Mouse (Mus musculus) layer of hippocampus, adult 18-20 months (tissue): Measurements from ENCODE around the gene Zswim3. TPM values are rescaled to one million over a fixed set of nuclear protein-coding genes. Genes with fewer than 3 reads are reported as not detected.
"Not testable (repeated sequence)": the region's sequence is repeated elsewhere in the genome, so short reads cannot be mapped to it uniquely, and the experiment has no call there.

ENCODE experiments used
- DNase-seq, 2 experiments: peaks; one replicate each; pipeline ENCODE4 v3.0.0; 2022; ENCODE audit warnings: low spot score in 2 of 2
- total RNA-seq, 2 experiments: library from RNA; stranded (reverse); gene quantifications; 2 replicates each; pipeline ENCODE4 v1.2.3; 2021

Gene Zswim3
- total RNA-seq, 2 experiments from 2014 or later = 9.1 to 9.3 TPM

DNA sequence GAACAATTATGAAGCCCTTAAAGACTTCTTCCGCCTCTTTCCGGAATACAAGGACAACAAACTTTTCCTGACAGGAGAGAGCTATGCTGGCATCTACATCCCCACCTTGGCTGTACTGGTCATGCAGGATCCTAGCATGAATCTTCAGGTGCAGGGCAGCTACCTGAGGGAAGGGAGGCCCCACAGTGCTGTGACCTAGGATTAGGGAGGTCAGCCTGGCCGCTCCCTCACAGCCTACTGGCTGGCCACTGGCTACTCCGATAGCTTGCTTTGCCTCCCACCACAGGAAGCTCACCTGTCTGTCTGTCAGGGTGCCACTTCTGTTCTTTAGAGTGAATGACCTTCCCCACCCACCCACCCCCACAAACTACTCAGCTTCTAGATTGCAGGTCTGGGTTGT lies 30.3 kb downstream of the Zswim3 start:
- DNase-seq = no peak

- no peak for DNase-seq
Observed at GRCm38 (mm10) chr2:164845782-164846181, 40.9 kb downstream of the Zswim3 start.

DNA sequence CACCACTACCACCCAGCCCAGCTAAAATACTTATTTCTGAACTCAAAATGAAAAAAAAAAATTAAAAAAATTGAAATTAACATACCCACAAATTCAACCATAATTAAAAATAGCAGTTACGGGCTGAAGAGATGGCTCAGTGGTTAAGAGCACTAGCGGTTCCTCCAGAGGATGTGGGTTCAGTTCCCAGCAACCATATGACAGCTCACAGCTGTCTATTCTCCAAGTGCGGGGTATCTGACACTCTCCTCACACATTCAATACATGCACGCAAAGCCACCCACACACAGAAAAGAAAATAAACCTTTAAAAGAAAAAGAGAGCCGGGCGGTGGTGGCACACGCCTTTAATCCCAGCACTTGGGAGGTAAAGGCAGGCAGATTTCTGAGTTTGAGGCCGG lies 45.2 kb downstream of the Zswim3 start:
- DNase-seq = no peak

DNA sequence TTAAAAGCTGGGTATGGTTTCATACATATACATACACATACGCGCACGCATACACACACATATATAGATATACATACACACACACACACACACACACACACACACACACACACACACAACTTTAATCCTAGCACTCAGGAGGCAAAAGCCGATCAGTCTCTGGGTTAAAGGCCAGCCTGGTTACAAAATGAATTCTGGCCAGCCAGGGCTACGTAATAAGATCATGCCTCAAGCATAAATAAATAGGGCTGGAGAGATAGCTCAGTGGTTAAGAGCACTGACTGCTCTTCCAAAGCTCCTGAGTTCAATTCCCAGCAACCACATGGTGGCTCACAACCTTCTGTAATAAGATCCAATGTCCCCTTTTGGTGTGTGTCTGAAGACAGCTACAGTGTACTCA lies 50.7 kb downstream of the Zswim3 start:
- not testable (repeated sequence) for DNase-seq

DNA sequence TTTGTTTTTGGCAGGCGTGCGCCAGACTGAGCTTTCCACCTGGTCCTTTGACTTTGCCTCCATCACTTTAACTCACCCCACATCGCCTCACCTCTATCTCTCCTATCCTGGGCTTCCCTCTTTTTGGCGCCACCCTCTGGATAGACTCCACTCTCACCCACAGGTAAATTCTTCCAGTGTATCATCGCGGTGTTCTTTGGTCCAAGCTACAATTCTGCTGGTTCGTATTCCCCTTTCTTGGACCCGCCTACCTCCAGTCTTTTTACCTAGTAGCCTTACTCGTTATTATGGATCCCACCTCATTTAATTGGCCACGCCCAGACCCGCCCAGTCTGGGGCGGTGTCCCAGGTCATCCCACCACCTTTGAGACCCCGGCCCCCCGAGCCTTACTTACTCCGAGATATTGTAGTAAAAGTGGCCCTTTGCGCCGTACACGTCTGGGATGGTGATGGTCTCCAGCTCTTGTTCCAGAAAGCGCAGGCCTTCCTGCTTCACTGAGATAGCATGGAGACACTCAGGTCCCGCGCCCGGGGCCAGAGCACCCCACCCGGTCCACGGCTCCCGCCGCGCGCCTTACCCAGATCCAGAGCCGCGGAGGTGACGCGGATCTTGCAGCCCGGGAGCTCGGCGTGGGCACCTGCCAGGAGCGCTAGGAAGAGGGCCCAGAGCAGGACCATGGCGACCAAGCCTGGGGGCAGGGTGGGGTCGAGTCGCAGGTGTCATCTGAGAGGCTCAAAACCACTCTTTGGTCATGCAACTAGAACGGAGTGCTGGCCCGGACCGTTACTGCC lies 51.6 kb downstream of the Zswim3 start:
- DNase-seq = no peak

DNA sequence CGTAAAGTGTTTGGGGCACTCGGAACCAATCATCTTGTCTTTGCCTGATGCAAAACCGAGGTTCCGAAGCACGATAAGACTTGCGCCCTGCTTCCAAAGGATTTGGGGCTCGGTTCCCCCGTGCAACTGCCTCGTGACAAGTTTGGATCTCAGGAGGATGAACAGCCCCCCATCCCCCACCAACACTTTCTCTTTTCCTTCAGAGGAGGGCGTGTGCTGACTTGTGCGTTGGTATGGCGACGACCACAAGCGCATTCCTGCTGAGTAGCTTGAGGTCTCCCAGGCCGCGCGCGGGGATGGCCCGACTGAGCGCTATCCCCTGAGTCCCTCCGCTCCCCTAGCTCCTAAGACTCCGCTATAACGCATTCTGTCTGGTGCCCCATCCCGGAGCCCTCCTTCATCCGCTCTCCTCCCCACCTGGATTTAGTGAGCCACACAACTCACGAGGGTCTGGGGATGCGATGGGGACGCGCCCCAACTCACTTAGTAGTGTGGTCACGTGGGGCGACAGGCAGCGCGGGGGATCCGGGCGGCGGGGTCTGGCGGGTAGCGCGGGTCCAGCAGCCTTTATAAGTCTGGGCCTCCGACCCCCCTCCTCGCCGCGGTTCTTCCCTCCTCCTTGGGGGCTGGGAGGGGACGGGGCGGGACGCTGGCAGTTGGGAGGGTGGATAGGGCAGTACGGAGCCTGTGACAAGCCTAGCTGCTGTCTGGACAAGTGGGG lies 52.4 kb downstream of the Zswim3 start, which contains the start of gene Pltp:
TSS of gene Pltp (minus strand) at position 611 of the 721 bp plus-strand sequence.
- DNase-seq = no peak

- DNase-seq = no peak
Observed at GRCm38 (mm10) chr2:164857842-164858553, 53.1 kb downstream of the Zswim3 start.

- DNase-seq = no peak
Observed at GRCm38 (mm10) chr2:164859155-164859554, 54.3 kb downstream of the Zswim3 start.

DNA sequence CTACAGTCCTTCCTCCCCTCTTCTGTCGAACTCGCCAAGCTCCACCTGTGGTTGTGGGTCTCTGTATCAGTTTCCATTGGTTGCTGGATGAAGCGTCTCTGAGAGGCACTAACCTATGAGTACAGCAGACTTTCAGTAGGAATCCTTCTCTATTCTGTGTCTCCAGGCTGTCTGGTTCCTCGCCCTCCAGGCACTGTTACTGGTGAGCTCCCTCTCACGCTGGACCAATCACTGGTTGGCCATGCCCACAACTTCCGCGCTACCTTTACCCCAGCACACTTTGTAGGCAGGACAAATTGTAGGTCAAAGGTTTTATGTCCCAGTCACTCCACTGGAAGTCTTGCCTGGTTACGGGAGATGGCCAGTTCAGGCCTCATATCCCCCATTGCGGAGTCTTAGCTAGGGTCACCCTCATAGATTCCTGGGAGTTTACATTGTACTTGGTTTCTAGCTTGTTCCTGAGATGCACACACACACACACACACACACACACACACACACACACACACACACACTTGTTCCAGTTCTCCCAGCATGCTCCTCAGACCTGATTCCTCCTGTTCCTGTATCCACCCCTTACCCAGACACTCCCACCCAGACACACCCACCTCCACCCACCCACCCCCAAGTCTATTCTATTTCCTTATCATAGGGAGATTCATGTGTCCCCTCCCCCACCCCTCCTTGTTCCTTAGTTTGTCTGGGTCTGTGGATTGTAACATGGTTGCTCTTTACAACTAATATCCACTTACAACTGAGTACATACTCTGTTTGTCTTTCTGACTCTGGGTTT lies 54.9 kb downstream of the Zswim3 start:
- no peak for DNase-seq

- DNase-seq = no peak
Observed at GRCm38 (mm10) chr2:164861094-164861493, 56.2 kb downstream of the Zswim3 start.

- DNase-seq = no peak
Observed at GRCm38 (mm10) chr2:164862179-164862861, 57.4 kb downstream of the Zswim3 start.

GRCm38 (mm10) chr2:164863411-164863810 lies 58.5 kb downstream of the Zswim3 start:
- not testable (repeated sequence) for DNase-seq

GRCm38 (mm10) chr2:164864593-164864992 lies 59.7 kb downstream of the Zswim3 start:
- no peak for DNase-seq

GRCm38 (mm10) chr2:164866741-164867551 lies 62.0 kb downstream of the Zswim3 start:
- DNase-seq = no peak

DNA sequence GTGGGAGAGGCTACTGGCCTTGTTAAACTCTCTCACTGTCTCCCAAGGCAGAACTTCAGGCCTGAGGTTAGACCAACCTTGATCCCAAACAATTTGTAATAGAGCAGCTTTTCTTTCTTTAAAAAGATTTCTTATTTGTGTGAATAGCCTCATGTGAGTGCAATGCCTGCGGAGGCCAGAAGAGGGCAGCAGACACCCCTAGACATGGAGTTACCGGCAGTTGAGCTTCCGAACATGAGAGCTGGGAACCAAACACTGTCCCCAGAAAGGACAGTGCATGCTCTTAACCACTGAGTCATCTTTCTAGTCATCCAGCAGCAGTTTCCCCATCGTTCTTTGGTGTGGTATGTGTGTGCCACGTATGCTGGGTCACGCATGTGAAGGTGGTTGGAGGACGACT lies 62.7 kb downstream of the Zswim3 start:
- DNase-seq = no peak

- DNase-seq = no peak
Observed at GRCm38 (mm10) chr2:164868491-164868890, 63.6 kb downstream of the Zswim3 start.
